Mouse (Mus musculus) myocyte (in vitro differentiated cells): ENCODE results near the gene Map4. TPM values are rescaled to one million over a fixed set of nuclear protein-coding genes. Genes with fewer than 3 reads are reported as not detected.

ENCODE experiments used
- H3K27me3 ChIP-seq: one replicate; pipeline ENCODE4 v1.6.1; 2011; ENCODE audit not compliant: control insufficient read depth, insufficient read depth, insufficient read length
- H3K36me3 ChIP-seq: one replicate; pipeline ENCODE4 v1.6.1; 2011; ENCODE audit not compliant: control insufficient read depth, insufficient read depth
- H3K4me2 ChIP-seq: one replicate; pipeline ENCODE4 v1.6.1; 2011; ENCODE audit warnings: low read depth, control low read depth
- H3K4me3 ChIP-seq: one replicate; pipeline ENCODE4 v1.5.1; 2011; ENCODE audit warnings: mild to moderate bottlenecking, control low read depth, moderate library complexity
- H3K79me2 ChIP-seq: one replicate; pipeline ENCODE4 v1.6.1; 2011; ENCODE audit not compliant: control insufficient read depth, insufficient read depth
- H3ac ChIP-seq: one replicate; pipeline ENCODE4 v1.6.1; 2011; ENCODE audit not compliant: control insufficient read depth, insufficient read length
- CEBPB ChIP-seq: IDR thresholded peaks from 2 replicates; pipeline ENCODE4 v1.6.1; 2011; ENCODE audit warnings: mild to moderate bottlenecking, moderate library complexity; ENCODE audit not compliant: poor library complexity, insufficient read depth, severe bottlenecking
- E2F4 ChIP-seq: IDR thresholded peaks from one replicate; pipeline ENCODE4 v1.6.1; 2011; ENCODE audit warnings: mild to moderate bottlenecking, control low read depth, moderate library complexity; ENCODE audit not compliant: insufficient read depth
- MAX ChIP-seq: IDR thresholded peaks from one replicate; pipeline ENCODE4 v1.6.1; 2011; ENCODE audit warnings: low read depth, mild to moderate bottlenecking, control low read depth
- MYOD1 ChIP-seq, 3 experiments: IDR thresholded peaks; one replicate each; pipeline ENCODE4 v1.6.1; 2011; ENCODE audit warnings: control low read depth in 2 of 3, low read depth in 2 of 3, mild to moderate bottlenecking in 2 of 3, moderate library complexity in 1 of 3; ENCODE audit not compliant: insufficient read length in 2 of 3, control insufficient read depth in 1 of 3
- MYOG ChIP-seq, 3 experiments: IDR thresholded peaks; one replicate each; pipeline ENCODE4 v1.6.1; 2011; ENCODE audit warnings: control low read depth in 2 of 3, low read depth in 2 of 3, mild to moderate bottlenecking in 2 of 3; ENCODE audit not compliant: insufficient read length in 2 of 3, control insufficient read depth in 1 of 3, insufficient read depth in 1 of 3
- POLR2A ChIP-seq: IDR thresholded peaks from one replicate; pipeline ENCODE4 v1.6.1; 2011; ENCODE audit warnings: low read depth, mild to moderate bottlenecking, control low read depth, moderate library complexity; ENCODE audit not compliant: insufficient read length
- POLR2AphosphoS2 ChIP-seq: IDR thresholded peaks from one replicate; pipeline ENCODE4 v1.6.1; 2011; ENCODE audit warnings: low read depth, control low read depth; ENCODE audit not compliant: insufficient read length
- REST ChIP-seq: IDR thresholded peaks from one replicate; pipeline ENCODE4 v1.6.1; 2011; ENCODE audit warnings: mild to moderate bottlenecking, control low read depth, moderate library complexity; ENCODE audit not compliant: insufficient read depth, insufficient read length
- SRF ChIP-seq: IDR thresholded peaks from one replicate; pipeline ENCODE4 v1.6.1; 2011; ENCODE audit warnings: low read depth; ENCODE audit not compliant: control insufficient read depth, insufficient read length
- TCF12 ChIP-seq: IDR thresholded peaks from one replicate; pipeline ENCODE4 v1.6.1; 2011; ENCODE audit warnings: mild to moderate bottlenecking, control low read depth; ENCODE audit not compliant: poor library complexity, insufficient read depth, severe bottlenecking
- TCF3 ChIP-seq: IDR thresholded peaks from one replicate; pipeline ENCODE4 v1.6.1; 2011; ENCODE audit warnings: low read depth, control low read depth; ENCODE audit not compliant: insufficient read length
- USF1 ChIP-seq: IDR thresholded peaks from one replicate; pipeline ENCODE4 v1.6.1; 2011; ENCODE audit warnings: low read depth, mild to moderate bottlenecking, control low read depth, moderate library complexity
- polyA plus RNA-seq: library from polyadenylated mRNA; unstranded; fragments of >200 nt; fragmentation: generic; extraction: Trizol; gene quantifications from one replicate; pipeline ENCODE4 v1.2.1, GENCODE M21; 2012; ENCODE audit warnings: missing spikeins

Gene Map4
- polyA plus RNA-seq, 1 experiment: 246 TPM

DNA sequence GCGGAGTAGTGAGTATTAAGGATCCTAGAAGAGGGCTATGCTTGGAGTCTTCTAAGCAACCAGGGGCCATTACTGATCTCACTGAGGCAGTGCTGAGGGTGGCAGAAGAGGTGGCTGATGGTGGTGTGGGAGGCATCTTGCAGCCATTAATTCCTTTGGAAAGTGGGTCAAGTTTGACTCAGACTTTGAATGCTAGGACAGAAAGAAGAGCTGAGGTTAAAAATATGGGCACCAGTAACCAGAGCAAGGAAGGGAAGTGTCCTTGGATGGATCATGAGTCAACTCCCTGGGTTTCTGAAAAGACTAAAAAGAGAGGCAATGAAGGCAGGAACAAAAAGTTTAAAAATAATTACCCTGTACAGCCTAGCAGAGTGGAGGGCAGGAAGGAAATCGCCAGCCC lies 107.2 kb downstream of the Map4 start:
- no peaks in the 10 kb centered on the region for H3K27me3 ChIP-seq
- TF ChIP-seq USF1 (no peak), TCF12 (no peak), CEBPB (no peak), POLR2A (no peak), MAX (no peak), E2F4 (no peak), REST (no peak), POLR2AphosphoS2 (no peak), SRF (no peak), MYOD1 (IDR thresholded peaks at IDR 0.05; ENCODE audit: control insufficient read depth in 1 of 3, insufficient read length in 2 of 3, low read depth in 2 of 3) (no peak), TCF3 (no peak), MYOG (IDR thresholded peaks at IDR 0.05; ENCODE audit: control insufficient read depth in 1 of 3, insufficient read depth in 1 of 3, insufficient read length in 2 of 3, low read depth in 2 of 3) (no peak)
- H3K36me3 ChIP-seq: peaks cover 52% of the 10 kb centered on the region

GRCm38 (mm10) chr9:110044373-110044772 lies 113.1 kb downstream of the Map4 start:
- TF ChIP-seq USF1 (no peak), MAX (no peak), TCF3 (no peak), E2F4 (no peak), TCF12 (no peak), MYOD1 (IDR thresholded peaks at IDR 0.05; ENCODE audit: control insufficient read depth in 1 of 3, insufficient read length in 2 of 3, low read depth in 2 of 3) (no peak), SRF (no peak), REST (no peak), POLR2A (no peak), POLR2AphosphoS2 (no peak), MYOG (IDR thresholded peaks at IDR 0.05; ENCODE audit: control insufficient read depth in 1 of 3, insufficient read depth in 1 of 3, insufficient read length in 2 of 3, low read depth in 2 of 3) (no peak), CEBPB (no peak)
- no peak overlapping the region for H3K4me3 ChIP-seq

More for the DNA sequence above, 107.2 kb downstream of the Map4 start:
- Histone ChIP-seq H3K4me2 (no peak overlapping the region), H3K4me3 (no peak overlapping the region), H3K79me2 (peaks cover 15% of the 10 kb centered on the region), H3ac (no peak overlapping the region)

DNA sequence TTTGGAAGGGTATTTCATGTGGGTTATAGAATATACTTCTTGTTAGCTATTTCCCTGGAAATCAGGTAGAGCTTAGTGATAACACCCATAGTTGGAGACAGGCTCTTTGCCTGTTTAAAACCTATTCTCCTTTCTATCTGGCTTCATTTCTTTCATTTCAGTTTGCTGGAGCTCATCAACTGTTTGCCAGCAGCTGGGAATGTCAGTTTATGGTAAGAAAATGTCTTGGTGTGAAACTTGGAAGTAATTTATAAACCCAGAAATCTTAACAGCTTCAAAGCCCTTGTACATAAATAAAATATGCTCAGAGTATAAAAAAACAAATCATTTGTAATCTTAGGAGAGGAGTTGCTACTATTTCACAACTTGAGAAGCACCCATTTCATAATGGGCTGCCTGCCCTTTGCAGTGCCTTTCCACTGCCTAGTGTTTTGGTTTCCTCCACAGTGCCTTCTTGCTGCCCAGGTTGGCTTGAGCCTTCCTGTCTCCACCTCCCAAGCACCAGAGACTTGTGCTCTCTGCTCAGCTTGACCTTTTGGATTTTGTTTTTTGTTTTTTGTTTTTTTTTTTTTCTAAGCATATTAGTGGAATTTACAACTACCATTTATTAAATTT lies 114.6 kb downstream of the Map4 start:
- no peak overlapping the region for H3K4me3 ChIP-seq
- H3K4me2 ChIP-seq: no peak overlapping the region
- no peak overlapping the region for H3ac ChIP-seq
- TF ChIP-seq MYOG (IDR thresholded peaks at IDR 0.05; ENCODE audit: control insufficient read depth in 1 of 3, insufficient read depth in 1 of 3, insufficient read length in 2 of 3, low read depth in 2 of 3): no peak
- TF ChIP-seq MYOD1 (IDR thresholded peaks at IDR 0.05; ENCODE audit: control insufficient read depth in 1 of 3, insufficient read length in 2 of 3, low read depth in 2 of 3): no peak
- TF ChIP-seq TCF12: no peak
- TF ChIP-seq CEBPB: no peak
- TF ChIP-seq POLR2AphosphoS2: no peak
- no peak for TF ChIP-seq USF1
- no peak for TF ChIP-seq E2F4
- TF ChIP-seq REST: no peak
- TF ChIP-seq MAX: no peak
- TF ChIP-seq POLR2A: no peak
- TF ChIP-seq SRF: no peak
- TF ChIP-seq TCF3: no peak
- peaks cover 46% of the 10 kb centered on the region for H3K79me2 ChIP-seq
- no peaks in the 10 kb centered on the region for H3K27me3 ChIP-seq
- H3K36me3 ChIP-seq: peaks cover 41% of the 10 kb centered on the region

More at GRCm38 (mm10) chr9:110044373-110044772, 113.1 kb downstream of the Map4 start:
- Histone ChIP-seq H3ac (no peak overlapping the region), H3K79me2 (peaks cover 44% of the 10 kb centered on the region), H3K4me2 (no peak overlapping the region), H3K36me3 (peaks cover 46% of the 10 kb centered on the region), H3K27me3 (no peaks in the 10 kb centered on the region)

DNA sequence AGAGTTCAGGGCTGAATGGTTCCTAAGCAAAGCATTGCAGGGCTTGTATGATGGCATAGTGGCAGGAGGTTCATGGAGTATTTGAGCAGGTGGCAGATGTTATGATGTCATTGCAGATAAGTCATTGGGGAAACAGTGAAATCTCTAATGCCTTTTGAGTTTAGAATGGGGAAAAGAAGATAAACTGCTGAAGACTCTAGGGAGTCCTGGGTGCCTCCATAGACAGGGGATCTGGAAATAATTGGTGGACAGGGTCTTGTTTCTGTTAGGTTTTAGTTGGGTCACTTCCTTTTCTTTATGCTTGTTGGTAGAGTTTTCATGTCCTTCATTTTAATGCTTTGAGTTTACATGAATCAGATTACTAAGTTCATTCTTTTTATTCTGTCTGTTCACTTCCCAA lies 116.0 kb downstream of the Map4 start:
- Histone ChIP-seq H3ac (no peak overlapping the region), H3K27me3 (no peaks in the 10 kb centered on the region), H3K4me3 (no peak overlapping the region), H3K79me2 (peaks cover 46% of the 10 kb centered on the region), H3K36me3 (peaks cover 39% of the 10 kb centered on the region), H3K4me2 (no peak overlapping the region)
- TF ChIP-seq MYOD1 (IDR thresholded peaks at IDR 0.05; ENCODE audit: control insufficient read depth in 1 of 3, insufficient read length in 2 of 3, low read depth in 2 of 3): no peak
- TF ChIP-seq MYOG (IDR thresholded peaks at IDR 0.05; ENCODE audit: control insufficient read depth in 1 of 3, insufficient read depth in 1 of 3, insufficient read length in 2 of 3, low read depth in 2 of 3): no peak
- no peak for TF ChIP-seq TCF3
- TF ChIP-seq POLR2A: no peak
- TF ChIP-seq REST: no peak
- no peak for TF ChIP-seq E2F4
- TF ChIP-seq USF1: no peak
- TF ChIP-seq MAX: no peak
- no peak for TF ChIP-seq POLR2AphosphoS2
- no peak for TF ChIP-seq CEBPB
- TF ChIP-seq SRF: no peak
- no peak for TF ChIP-seq TCF12
